Mouse (Mus musculus) testis, adult 2 months (tissue): ENCODE measurements around the gene Gdf11.

Experiments
- CTCF ChIP-seq: fragments of 200-500 bp; IDR thresholded peaks from 2 replicates; pipeline ENCODE4 v1.5.1; 2012; ENCODE audit warnings: low read depth, mild to moderate bottlenecking, inconsistent platforms, low read length, moderate library complexity; ENCODE audit not compliant: control insufficient read depth, insufficient read depth, insufficient replicate concordance
- POLR2A ChIP-seq: fragments of 200-500 bp; IDR thresholded peaks from 2 replicates; pipeline ENCODE4 v1.6.1; 2012; ENCODE audit warnings: low read depth, mild to moderate bottlenecking, inconsistent platforms, low read length, moderate library complexity; ENCODE audit not compliant: control insufficient read depth

DNA sequence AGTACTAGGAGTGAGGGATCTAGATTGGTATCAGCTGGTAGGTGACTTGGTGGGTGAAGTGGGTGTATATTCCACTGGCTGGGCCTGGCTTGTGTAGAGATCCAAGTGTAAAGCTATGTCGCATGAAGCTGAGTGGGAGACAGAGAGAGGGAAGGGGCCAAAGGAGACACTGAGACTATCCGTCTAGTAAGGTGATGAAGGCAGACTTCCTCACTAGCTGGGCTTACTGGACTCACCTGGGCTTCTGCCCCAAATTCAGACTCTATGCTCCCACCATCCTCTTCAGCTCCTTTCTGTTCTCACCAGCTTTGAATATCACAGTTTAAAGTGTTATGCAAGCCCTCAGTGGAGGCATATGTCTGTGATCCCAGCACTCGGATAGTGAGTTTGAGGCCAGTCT, 25.1 kb upstream of the Gdf11 start:
- TF ChIP-seq POLR2A, result no peak
- no peak for TF ChIP-seq CTCF
